Mouse (Mus musculus): ENCODE data around the gene Nes.
A peak's percentile ranks its signal among the peaks of the same experiment; 100 is the strongest.

Gene Nes

GRCm38 (mm10) chr3:87970939-87971488 is at the start of gene Nes:
Gene Nes (plus strand): TSS chr3:87971078.
- no peak for DNase-seq (ENCODE audit: low spot score)

- DNase-seq (ENCODE audit: low spot score), result no peak
Measured at GRCm38 (mm10) chr3:87924996-87925395, 45.9 kb upstream of the Nes start.

- DNase-seq (ENCODE audit: low spot score), result no peak
Measured at GRCm38 (mm10) chr3:87927452-87927851, 43.4 kb upstream of the Nes start.

- DNase-seq (ENCODE audit: low spot score), result no peak
Measured at GRCm38 (mm10) chr3:87929341-87930077, 41.4 kb upstream of the Nes start.

GRCm38 (mm10) chr3:87930078-87930795 is 40.6 kb upstream of the Nes start, which contains the start of the genes Isg20l2 and Rrnad1:
Gene Isg20l2 (plus strand): TSS chr3:87930314.
Gene Rrnad1 (minus strand): TSS chr3:87930717.
- peak; percentile 97 for DNase-seq (ENCODE audit: low spot score)

- no peak for DNase-seq (ENCODE audit: low spot score)
Measured at GRCm38 (mm10) chr3:87934026-87934425, 36.9 kb upstream of the Nes start.

GRCm38 (mm10) chr3:87934501-87934900 is 36.4 kb upstream of the Nes start:
- no peak for DNase-seq (ENCODE audit: low spot score)

GRCm38 (mm10) chr3:87935201-87935600 is 35.7 kb upstream of the Nes start:
- no peak for DNase-seq (ENCODE audit: low spot score)

- DNase-seq (ENCODE audit: low spot score), result peak; percentile 71
Measured at GRCm38 (mm10) chr3:87935776-87936175, 35.1 kb upstream of the Nes start.

GRCm38 (mm10) chr3:87940611-87941010 is 30.3 kb upstream of the Nes start:
- no peak for DNase-seq (ENCODE audit: low spot score)

- DNase-seq (ENCODE audit: low spot score), result no peak
Measured at GRCm38 (mm10) chr3:87942471-87942870, 28.4 kb upstream of the Nes start.

- no peak for DNase-seq (ENCODE audit: low spot score)
Measured at GRCm38 (mm10) chr3:87943586-87943985, 27.3 kb upstream of the Nes start.

- DNase-seq (ENCODE audit: low spot score), result no peak
Measured at GRCm38 (mm10) chr3:87944838-87945600, 25.9 kb upstream of the Nes start.

- DNase-seq (ENCODE audit: low spot score), result no peak
Measured at GRCm38 (mm10) chr3:87945781-87946540, 24.9 kb upstream of the Nes start.

GRCm38 (mm10) chr3:87946541-87946860 is 24.4 kb upstream of the Nes start:
- DNase-seq (ENCODE audit: low spot score), result no peak

GRCm38 (mm10) chr3:87947056-87947810 is 23.6 kb upstream of the Nes start:
- no peak for DNase-seq (ENCODE audit: low spot score)

- DNase-seq (ENCODE audit: low spot score), result no peak
Measured at GRCm38 (mm10) chr3:87947811-87948199, 23.1 kb upstream of the Nes start.

- DNase-seq (ENCODE audit: low spot score), result no peak
Measured at GRCm38 (mm10) chr3:87948378-87949265, 22.3 kb upstream of the Nes start, which contains the start of gene Crabp2. Gene Crabp2 (plus strand): TSS chr3:87948666.

- no peak for DNase-seq (ENCODE audit: low spot score)
Measured at GRCm38 (mm10) chr3:87949266-87949954, 21.5 kb upstream of the Nes start.
